In genomic region chr3:104235099-104235498, GRCm38 (mm10) we compare ENCODE assay signal across 36 mouse cellular contexts.
"Had no signal": no experiment of that assay in that cellular context is flagged by ENCODE, and none has a peak within 500 bp of the region (broad histone marks: within the 10 kb centered on the region; RNA-seq: fewer than 3 reads in every experiment).

No protein-coding gene starts in this region.

- H3K36me3 ChIP-seq: heart, embryonic 10.5 days; heart, embryonic 12.5 days; heart, embryonic 13.5 days; heart, embryonic 15.5 days; hindbrain, embryonic 10.5 days; hindbrain, embryonic 12.5 days; hindbrain, embryonic 13.5 days; hindbrain, embryonic 15.5 days; intestine, embryonic 15.5 days; kidney, embryonic 15.5 days had no signal

- H3K4me2 ChIP-seq: heart, embryonic 11.5 days; heart, embryonic 12.5 days; heart, embryonic 13.5 days; heart, embryonic 15.5 days; hindbrain, embryonic 12.5 days; hindbrain, embryonic 13.5 days; hindbrain, embryonic 14.5 days; hindbrain, embryonic 15.5 days; intestine, embryonic 15.5 days; kidney, embryonic 15.5 days had no signal

- H3K9ac ChIP-seq: heart, embryonic 12.5 days; heart, embryonic 13.5 days; heart, embryonic 15.5 days; hindbrain, embryonic 12.5 days; hindbrain, embryonic 13.5 days; hindbrain, embryonic 14.5 days; hindbrain, embryonic 15.5 days; intestine, embryonic 15.5 days; kidney, embryonic 15.5 days had no signal

- H3K4me1 ChIP-seq: hindbrain, embryonic 12.5 days had no signal

- H3K27me3 ChIP-seq: heart, embryonic 12.5 days; heart, embryonic 13.5 days; heart, embryonic 15.5 days; hindbrain, embryonic 12.5 days; hindbrain, embryonic 13.5 days; hindbrain, embryonic 15.5 days; intestine, embryonic 15.5 days; kidney, embryonic 15.5 days had no signal

- DNase-seq: heart, postnatal 10 days; heart, postnatal 14 days; heart, postnatal 36 days; heart, postnatal 4 days; kidney, adult 11 months; kidney, adult 18-20 months; kidney, adult 2 months; kidney, adult 8-10 months; kidney, adult 9 months; kidney, postnatal 10 days; kidney, postnatal 14 days; kidney, postnatal 25 days; kidney, postnatal 36 days; kidney, postnatal 4 days; layer of hippocampus, adult 9-11 months; layer of hippocampus, postnatal 36 days had no signal

- H3K4me3 ChIP-seq: heart, embryonic 10.5 days; heart, embryonic 12.5 days; heart, embryonic 13.5 days; heart, embryonic 15.5 days; hindbrain, embryonic 10.5 days; hindbrain, embryonic 12.5 days; hindbrain, embryonic 13.5 days; hindbrain, embryonic 15.5 days; intestine, embryonic 15.5 days; kidney, embryonic 15.5 days; layer of hippocampus, adult 2 months; left cerebral cortex, adult 2 months had no signal

- H3K27ac ChIP-seq: heart, embryonic 10.5 days; heart, embryonic 13.5 days; heart, embryonic 15.5 days; hindbrain, embryonic 10.5 days; hindbrain, embryonic 12.5 days; hindbrain, embryonic 13.5 days; hindbrain, embryonic 14.5 days; hindbrain, embryonic 15.5 days; hindbrain, postnatal 0 days; intestine, embryonic 15.5 days; kidney, embryonic 15.5 days; kidney, postnatal 0 days; layer of hippocampus, adult 2 months; left cerebral cortex, adult 2 months had no signal

- H3K9me3 ChIP-seq: heart, embryonic 10.5 days; heart, embryonic 12.5 days; heart, embryonic 13.5 days; heart, embryonic 15.5 days; hindbrain, embryonic 10.5 days; hindbrain, embryonic 12.5 days; hindbrain, embryonic 13.5 days; hindbrain, embryonic 15.5 days; intestine, embryonic 15.5 days; kidney, embryonic 15.5 days had no signal

- ATAC-seq: hindbrain, embryonic 16.5 days; hindbrain, postnatal 0 days; inflammation-experienced regulatory T-cells, adult 6 months; intestine, embryonic 15.5 days; intestine, embryonic 16.5 days; intestine, postnatal 0 days had no signal
